Mouse (Mus musculus): ENCODE data around the gene Pip5k1b. TPM values are rescaled to one million over a fixed set of nuclear protein-coding genes. Genes with fewer than 3 reads are reported as not detected.

Pip5k1b gene
- 10 to 100 TPM; 68.4 to 72.1 TPM for total RNA-seq (2021)
- long read RNA-seq, experiment 1, transcript Pip5k1b-201 (15 exons, 2,573 nt), result major isoform, 26 of 37 reads
- long read RNA-seq, experiment 1, partial matches to known transcripts, result 7 of 37 reads
- long read RNA-seq, experiment 1, other reads (novel, unspliced or antisense), result 4 of 37 reads
- long read RNA-seq, experiment 2, transcript Pip5k1b-201 (15 exons, 2,573 nt), result major isoform, 45 of 86 reads
- long read RNA-seq, experiment 2, partial matches to known transcripts, result 10 of 86 reads
- long read RNA-seq, experiment 2, other reads (novel, unspliced or antisense), result 31 of 86 reads

- Histone ChIP-seq H3K4me3 (peak within 1 kb of the TSS; percentile 76), H3K27ac (peak within 1 kb of the TSS; percentile 93)
- peak; percentile 33 for DNase-seq (ENCODE audit: low spot score in 2 of 2)
- peak; percentile 42 for TF ChIP-seq CTCF (conservative IDR thresholded peaks at IDR 0.05)
Observed at GRCm38 (mm10) chr19:24555466-24555903, at the start of gene Pip5k1b. TSS of gene Pip5k1b (minus strand) at chr19:24555872.

GRCm38 (mm10) chr19:24604105-24604504 is 48.4 kb upstream of the Pip5k1b start:
- no peak for TF ChIP-seq CTCF (conservative IDR thresholded peaks at IDR 0.05)
- DNase-seq (ENCODE audit: low spot score in 2 of 2), result no peak
- H3K27ac ChIP-seq, result no peak overlapping the region

GRCm38 (mm10) chr19:24603431-24603830 is 47.8 kb upstream of the Pip5k1b start:
- DNase-seq (ENCODE audit: low spot score in 2 of 2), result no peak
- TF ChIP-seq CTCF (conservative IDR thresholded peaks at IDR 0.05), result no peak

More at GRCm38 (mm10) chr19:24604105-24604504, 48.4 kb upstream of the Pip5k1b start:
- H3K4me3 ChIP-seq, result no peak overlapping the region

GRCm38 (mm10) chr19:24586726-24587125 is 31.1 kb upstream of the Pip5k1b start:
- Histone ChIP-seq H3K27ac (no peak overlapping the region), H3K4me3 (no peak overlapping the region)
- no peak for DNase-seq (ENCODE audit: low spot score in 2 of 2)
- no peak for TF ChIP-seq CTCF (conservative IDR thresholded peaks at IDR 0.05)

More at GRCm38 (mm10) chr19:24603431-24603830, 47.8 kb upstream of the Pip5k1b start:
- Histone ChIP-seq H3K27ac (no peak overlapping the region), H3K4me3 (no peak overlapping the region)

GRCm38 (mm10) chr19:24585171-24585570 is 29.5 kb upstream of the Pip5k1b start:
- DNase-seq (ENCODE audit: low spot score in 2 of 2), result no peak

GRCm38 (mm10) chr19:24583956-24584355 is 28.3 kb upstream of the Pip5k1b start:
- Histone ChIP-seq H3K27ac (peak overlapping the region; percentile 89), H3K4me3 (no peak overlapping the region)
- DNase-seq (ENCODE audit: low spot score in 2 of 2), result peak; percentile 22 to 45
- TF ChIP-seq CTCF (conservative IDR thresholded peaks at IDR 0.05), result no peak; the same call in 1 of the 2 replicates

More at GRCm38 (mm10) chr19:24585171-24585570, 29.5 kb upstream of the Pip5k1b start:
- H3K27ac ChIP-seq, result peak overlapping the region; percentile 89; the same call in 1 of the 2 replicates
- no peak for TF ChIP-seq CTCF (conservative IDR thresholded peaks at IDR 0.05)
- no peak overlapping the region for H3K4me3 ChIP-seq

GRCm38 (mm10) chr19:24576125-24576524 is 20.5 kb upstream of the Pip5k1b start:
- Histone ChIP-seq H3K27ac (no peak overlapping the region), H3K4me3 (no peak overlapping the region)
- no peak for TF ChIP-seq CTCF (conservative IDR thresholded peaks at IDR 0.05)
- DNase-seq (ENCODE audit: low spot score in 2 of 2), result no peak

- DNase-seq (ENCODE audit: low spot score in 2 of 2), result no peak
Observed at GRCm38 (mm10) chr19:24571756-24572181, 16.1 kb upstream of the Pip5k1b start.

GRCm38 (mm10) chr19:24570969-24571368 is 15.3 kb upstream of the Pip5k1b start:
- no peak overlapping the region for H3K4me3 ChIP-seq
- H3K27ac ChIP-seq, result no peak overlapping the region
- TF ChIP-seq CTCF (conservative IDR thresholded peaks at IDR 0.05), result no peak
- DNase-seq (ENCODE audit: low spot score in 2 of 2), result no peak

More at GRCm38 (mm10) chr19:24571756-24572181, 16.1 kb upstream of the Pip5k1b start:
- TF ChIP-seq CTCF (conservative IDR thresholded peaks at IDR 0.05), result no peak
- H3K4me3 ChIP-seq, result no peak overlapping the region
- H3K27ac ChIP-seq, result no peak overlapping the region

- H3K27ac ChIP-seq, result peak overlapping the region; percentile 93; the same call in 1 of the 2 replicates
- peak; percentile 61 for TF ChIP-seq CTCF (conservative IDR thresholded peaks at IDR 0.05)
- peak overlapping the region; percentile 76; the same call in 1 of the 2 replicates for H3K4me3 ChIP-seq
- DNase-seq (ENCODE audit: low spot score in 2 of 2), result no peak
Observed at GRCm38 (mm10) chr19:24557456-24557855, 1.8 kb upstream of the Pip5k1b start.

- H3K4me3 ChIP-seq, result peak overlapping the region; percentile 76
- DNase-seq (ENCODE audit: low spot score in 2 of 2), result no peak
- H3K27ac ChIP-seq, result peak overlapping the region; percentile 93
- peak; percentile 40 for TF ChIP-seq CTCF (conservative IDR thresholded peaks at IDR 0.05)
Observed at GRCm38 (mm10) chr19:24556585-24556966, 904 bp upstream of the Pip5k1b start.

- DNase-seq (ENCODE audit: low spot score in 2 of 2), result peak; percentile 26 to 67
- H3K27ac ChIP-seq, result peak overlapping the region; percentile 93
- no peak for TF ChIP-seq CTCF (conservative IDR thresholded peaks at IDR 0.05)
- peak overlapping the region; percentile 76 for H3K4me3 ChIP-seq
Observed at GRCm38 (mm10) chr19:24555904-24556584, 372 bp upstream of the Pip5k1b start.

GRCm38 (mm10) chr19:24554911-24555465 is 684 bp downstream of the Pip5k1b start:
- Histone ChIP-seq H3K4me3 (peak overlapping the region; percentile 76), H3K27ac (peak overlapping the region; percentile 93)
- DNase-seq (ENCODE audit: low spot score in 2 of 2), result no peak
- TF ChIP-seq CTCF (conservative IDR thresholded peaks at IDR 0.05), result no peak

All from layer of hippocampus, adult 2 months (tissue).